Mouse (Mus musculus) small intestine, adult 2 months (tissue): ENCODE measurements around the gene March1.

ENCODE experiments used
- CTCF ChIP-seq: fragments of 200-500 bp; IDR thresholded peaks from 2 replicates; pipeline ENCODE4 v1.5.1; 2012; ENCODE audit warnings: low read depth, mild to moderate bottlenecking, control low read depth, inconsistent platforms, low read length, moderate library complexity, mixed read lengths; ENCODE audit not compliant: insufficient replicate concordance, insufficient read length; ENCODE audit errors: extremely low read depth
- POLR2A ChIP-seq: fragments of 200-500 bp; IDR thresholded peaks from 2 replicates; pipeline ENCODE4 v1.6.1; 2012; ENCODE audit warnings: low read depth, mild to moderate bottlenecking, control low read depth, inconsistent platforms, low read length, moderate library complexity

DNA sequence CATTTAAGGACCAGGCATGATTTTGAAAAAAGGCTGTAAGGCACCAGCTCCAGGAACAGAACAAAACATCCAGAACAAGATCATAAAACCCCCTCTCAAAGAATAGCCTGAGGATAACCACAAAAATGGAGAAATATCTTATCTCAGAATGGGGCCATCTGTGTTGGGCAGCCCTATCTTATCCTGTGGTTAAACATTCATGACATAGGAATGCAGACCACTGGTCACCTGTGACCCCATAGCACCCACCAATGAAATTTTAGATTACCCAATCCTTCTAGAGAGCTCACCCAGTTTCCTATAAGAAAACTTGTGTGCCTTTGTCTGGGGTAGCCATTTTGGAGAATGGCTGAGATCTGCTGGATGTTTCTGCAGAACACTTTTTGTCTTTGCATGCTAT, 902.9 kb downstream of the March1 start:
- TF ChIP-seq CTCF (no peak), POLR2A (no peak)
